Mouse (Mus musculus): Measurements from ENCODE around the gene Apoc4. TPM values are rescaled to one million over a fixed set of nuclear protein-coding genes. Genes with fewer than 3 reads are reported as not detected.

The Apoc4 gene
- polyA plus RNA-seq, 2 experiments from 2014 or later = 0.44 TPM; not detected in 1

GRCm38 (mm10) chr7:19628192-19628535 is 53.1 kb downstream of the Apoc4 start:
- no peak for ATAC-seq

Other genes with a start within 250 kb of the Apoc4 start
- gene Mark4, start 222.7 kb downstream of the Apoc4 start, polyA plus RNA-seq (2017; shearing (Covaris generic)) = 1 to 10 TPM; 1.2 to 2.7 TPM
- not detected for gene Exoc3l2, start 218.1 kb downstream of the Apoc4 start, polyA plus RNA-seq (2017; shearing (Covaris generic))
- under 1 TPM; 0.90 to 0.91 TPM for gene Bloc1s3, start 173.1 kb downstream of the Apoc4 start, polyA plus RNA-seq (2017; shearing (Covaris generic))
- gene Trappc6a, start 173.1 kb downstream of the Apoc4 start, polyA plus RNA-seq (2017; shearing (Covaris generic)) = 10 to 100 TPM; 38.7 to 44.6 TPM
- not detected for gene Nkpd1, start 163.6 kb downstream of the Apoc4 start, polyA plus RNA-seq (2017; shearing (Covaris generic))
- 1 to 10 TPM; 3.2 TPM for gene Ppp1r37, start 118.4 kb downstream of the Apoc4 start, polyA plus RNA-seq (2017; shearing (Covaris generic))
- 1 to 10 TPM in 1 of 2 experiments, under 1 TPM in 1; 0.46 to 2.3 TPM for gene Zfp296, start 104.2 kb downstream of the Apoc4 start, polyA plus RNA-seq (2017; shearing (Covaris generic))
- gene Gemin7, start 103.9 kb downstream of the Apoc4 start, polyA plus RNA-seq (2017; shearing (Covaris generic)) = 10 to 100 TPM; 88.3 to 91.8 TPM
- 1 to 10 TPM; 8.4 to 9.7 TPM for gene Clasrp, start 77.0 kb downstream of the Apoc4 start, polyA plus RNA-seq (2017; shearing (Covaris generic))
- gene Relb, start 52.0 kb downstream of the Apoc4 start, polyA plus RNA-seq (2017; shearing (Covaris generic)) = 10 to 100 TPM; 12.6 to 14.5 TPM
- 10 to 100 TPM; 35.4 to 40.9 TPM for gene Clptm1, start 16.4 kb downstream of the Apoc4 start, polyA plus RNA-seq (2017; shearing (Covaris generic))
- gene Apoc2, start 3.5 kb downstream of the Apoc4 start, polyA plus RNA-seq (2017; shearing (Covaris generic)) = not detected
- not detected for gene Gm44805, start 56 bp downstream of the Apoc4 start, polyA plus RNA-seq (2017; shearing (Covaris generic))
- gene Apoc1, start 11.2 kb upstream of the Apoc4 start, polyA plus RNA-seq (2017; shearing (Covaris generic)) = not detected
- gene Apoe, start 17.7 kb upstream of the Apoc4 start, polyA plus RNA-seq (2017; shearing (Covaris generic)) = 10 to 100 TPM in 1 of 2 experiments, 1 to 10 TPM in 1; 4.1 to 16.0 TPM
- gene Tomm40, start 34.0 kb upstream of the Apoc4 start, polyA plus RNA-seq (2017; shearing (Covaris generic)) = 10 to 100 TPM in 1 of 2 experiments, 1 to 10 TPM in 1; 5.7 to 11.7 TPM
- under 1 TPM in 1 of 2 experiments, not detected in 1; 0.56 TPM for gene Nectin2, start 69.0 kb upstream of the Apoc4 start, polyA plus RNA-seq (2017; shearing (Covaris generic))
- 1 to 10 TPM; 1.4 to 1.6 TPM for gene Bcam, start 89.5 kb upstream of the Apoc4 start, polyA plus RNA-seq (2017; shearing (Covaris generic))
- gene Cblc, start 115.3 kb upstream of the Apoc4 start, polyA plus RNA-seq (2017; shearing (Covaris generic)) = not detected
- 10 to 100 TPM; 15.9 to 19.5 TPM for gene Bcl3, start 141.3 kb upstream of the Apoc4 start, polyA plus RNA-seq (2017; shearing (Covaris generic))
- not detected for gene Gm19345, start 170.5 kb upstream of the Apoc4 start, polyA plus RNA-seq (2017; shearing (Covaris generic))
- gene Ceacam16, start 179.8 kb upstream of the Apoc4 start, polyA plus RNA-seq (2017; shearing (Covaris generic)) = under 1 TPM in 1 of 2 experiments, not detected in 1; 0.40 TPM
- not detected for gene Ceacam19, start 206.5 kb upstream of the Apoc4 start, polyA plus RNA-seq (2017; shearing (Covaris generic))
- 10 to 100 TPM; 17.4 to 24.1 TPM for gene Pvr, start 239.7 kb upstream of the Apoc4 start, polyA plus RNA-seq (2017; shearing (Covaris generic))

Measured in activated CD4-positive, CD25-positive, alpha-beta regulatory T cell, adult 4 months (primary cell).